Mouse (Mus musculus) limb, embryonic 10.5 days (tissue): ENCODE measurements around the gene Srp9. TPM values are rescaled to one million over a fixed set of nuclear protein-coding genes. Genes with fewer than 3 reads are reported as not detected.

ENCODE experiments used
- DNase-seq: peaks from one replicate; pipeline ENCODE4 v3.0.0-alpha.2; 2017; ENCODE audit warnings: low spot score
- H3K27ac ChIP-seq: fragments of 300-500 bp; sonication (generic); 2 replicates; pipeline ENCODE4 v1.5.1; 2016; ENCODE audit warnings: mild to moderate bottlenecking
- H3K27me3 ChIP-seq: fragments of 300-500 bp; sonication (generic); 2 replicates; pipeline ENCODE4 v1.6.1; 2016; ENCODE audit warnings: low read depth, mild to moderate bottlenecking; ENCODE audit not compliant: poor library complexity, severe bottlenecking
- H3K36me3 ChIP-seq: fragments of 300-500 bp; sonication (generic); 2 replicates; pipeline ENCODE4 v1.6.1; 2016; ENCODE audit warnings: mild to moderate bottlenecking, moderate library complexity
- H3K4me1 ChIP-seq: fragments of 300-500 bp; sonication (generic); 2 replicates; pipeline ENCODE4 v1.6.1; 2016
- H3K4me3 ChIP-seq: fragments of 300-500 bp; sonication (generic); 2 replicates; pipeline ENCODE4 v1.5.1; 2016; ENCODE audit warnings: mild to moderate bottlenecking, moderate library complexity
- H3K9me3 ChIP-seq: fragments of 300-500 bp; sonication (generic); replicated peaks from 2 replicates; pipeline ENCODE4 v1.6.1; 2016; ENCODE audit warnings: mild to moderate bottlenecking
- WGBS: fragments of 180-500 bp; shearing (Covaris S2); methylation state at CpG from one replicate; pipeline ENCODE4 v1.1.7; 2016; 5-methylcytosine and 5-hydroxymethylcytosine counted together
- polyA plus RNA-seq: library from polyadenylated mRNA; unstranded; fragments of >200 nt; fragmentation: Nextera tagmentation; extraction: Ambion mirVana; gene quantifications from 2 replicates; pipeline ENCODE4 v1.2.1, GENCODE M21; 2016

Srp9 gene
- polyA plus RNA-seq, 1 experiment from 2014 or later = 168 TPM

GRCm38 (mm10) chr1:182181456-182182305 is 57.1 kb downstream of the Srp9 start:
- 72% methylated on average over 5 of the region's 5 CpGs for WGBS
- Histone ChIP-seq H3K4me3 (no peak overlapping the region), H3K9me3 (no peaks in the 10 kb centered on the region), H3K36me3 (no peaks in the 10 kb centered on the region), H3K4me1 (no peaks in the 10 kb centered on the region), H3K27me3 (no peaks in the 10 kb centered on the region), H3K27ac (no peak overlapping the region)
- DNase-seq = no peak

Other genes with a start within 250 kb of the Srp9 start
- gene Enah, start 104.7 kb upstream of the Srp9 start, polyA plus RNA-seq = 23.0 and 23.6 TPM in 2 replicates
- gene Vmn1r1, start 39.7 kb downstream of the Srp9 start, polyA plus RNA-seq = not detected in 2 replicates
- 65.1 and 65.5 TPM in 2 replicates for gene Degs1, start 158.1 kb downstream of the Srp9 start, polyA plus RNA-seq
- gene Fbxo28, start 216.9 kb downstream of the Srp9 start, polyA plus RNA-seq = 20.3 and 20.9 TPM in 2 replicates